Mouse (Mus musculus): Measurements from ENCODE around the gene Lck.

DNA sequence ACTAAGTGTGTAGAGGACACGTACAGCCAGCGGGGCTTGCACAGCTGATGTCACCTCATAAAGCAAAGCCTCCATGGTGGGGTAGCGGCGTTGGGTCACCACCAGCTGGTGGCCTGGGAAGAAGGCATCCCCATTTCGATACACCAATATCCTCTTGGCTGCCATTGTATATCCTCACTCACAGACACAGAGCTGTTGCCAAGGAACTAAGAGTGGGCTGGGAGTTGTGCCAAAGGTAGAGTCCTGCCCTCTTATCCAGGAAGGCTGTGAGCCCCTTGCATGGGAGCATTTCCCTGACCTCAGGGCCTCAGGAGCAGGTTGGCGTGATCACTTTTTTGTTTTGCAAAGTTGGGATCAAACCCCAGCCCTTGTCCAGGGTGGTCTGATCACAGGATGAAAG lies 40.7 kb upstream of the Lck start, which contains the start of gene Dcdc2b:
- TF ChIP-seq GATA1 (IDR thresholded peaks at IDR 0.05; ENCODE audit: low read length), result no peak
- TF ChIP-seq TAL1 (IDR thresholded peaks at IDR 0.05; ENCODE audit: low read length), result no peak
